ENCODE assay signal across 9 mouse cellular contexts in the genomic region with DNA sequence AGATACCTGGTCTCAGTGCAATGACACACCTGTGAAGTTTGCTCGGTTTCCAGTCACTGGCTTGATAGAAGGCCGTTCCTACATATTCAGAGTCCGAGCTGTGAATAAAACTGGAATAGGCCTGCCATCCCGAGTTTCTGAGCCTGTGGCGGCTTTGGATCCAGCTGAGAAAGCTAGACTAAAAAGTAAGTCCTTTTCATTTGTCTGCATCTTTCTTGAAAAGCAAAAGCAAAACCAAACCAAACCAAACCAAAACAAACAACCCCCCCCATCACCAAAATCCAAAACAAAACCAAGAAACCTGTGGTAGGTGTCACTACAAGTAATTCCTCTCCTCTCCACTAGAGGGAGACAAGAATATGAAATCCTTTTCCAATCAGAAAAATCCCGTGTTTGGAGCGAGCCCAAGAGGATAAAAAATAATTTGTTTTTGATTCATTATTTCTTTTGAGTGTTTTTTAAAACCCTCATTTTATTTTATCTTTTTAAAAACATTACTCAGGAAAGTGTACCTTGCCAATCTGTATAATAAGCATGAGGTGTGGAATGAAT.
DNase-seq lines count a peak whose midpoint lies in the region; ATAC-seq and TF ChIP-seq lines count a peak whose summit lies in the region.
"Had no signal": no experiment of that assay in that cellular context is flagged by ENCODE, and none has a peak within 500 bp of the region (broad histone marks: within the 10 kb centered on the region; RNA-seq: fewer than 3 reads in every experiment).

No protein-coding gene starts in this region.

- no peak overlapping the region for H3K4me3 ChIP-seq in kidney, postnatal 0 days (replicated peaks; ENCODE audit: low read depth, low read length)
- H3K4me3 ChIP-seq in ES-E14 (ENCODE audit: insufficient read depth in 1 of 2, low read depth in 1 of 2, low read length in 2 of 2, poor library complexity in 1 of 2, severe bottlenecking in 1 of 2), result no peak overlapping the region
- H3K4me3 ChIP-seq in midbrain, postnatal 0 days (ENCODE audit: low read depth, low read length), result no peak overlapping the region
- H3K4me3 ChIP-seq: limb, embryonic 13.5 days had no signal

- no peak overlapping the region for H3K27ac ChIP-seq in kidney, postnatal 0 days
- H3K27ac ChIP-seq in ES-E14 (ENCODE audit: insufficient read depth, low read depth, low read length, poor library complexity, severe bottlenecking), result no peak overlapping the region; the same call in 1 of the 2 replicates
- no peak overlapping the region for H3K27ac ChIP-seq in midbrain, postnatal 0 days (ENCODE audit: low read depth, low read length)
- H3K27ac ChIP-seq: limb, embryonic 13.5 days had no signal

- 0 out of 2 replicates have a peak, but pooled peaks cover 7% of the 10 kb centered on the region for H3K4me1 ChIP-seq in kidney, postnatal 0 days (replicated peaks; ENCODE audit: insufficient read depth, low read length)
- no peaks in the 10 kb centered on the region for H3K4me1 ChIP-seq in ES-E14 (ENCODE audit: control insufficient read depth in 2 of 2, insufficient read depth in 2 of 2, low read length in 2 of 2, poor library complexity in 1 of 2)
- no peaks in the 10 kb centered on the region for H3K4me1 ChIP-seq in midbrain, postnatal 0 days (ENCODE audit: insufficient read depth, low read length)

- H3K9me3 ChIP-seq in kidney, postnatal 0 days (replicated peaks; ENCODE audit: low read length), result no peaks in the 10 kb centered on the region
- no peaks in the 10 kb centered on the region for H3K9me3 ChIP-seq in ES-E14 (ENCODE audit: control insufficient read depth, insufficient read depth, low read depth, low read length)
- H3K9me3 ChIP-seq in midbrain, postnatal 0 days (ENCODE audit: low read length), result no peaks in the 10 kb centered on the region
- H3K9me3 ChIP-seq: limb, embryonic 13.5 days had no signal

- H3K36me3 ChIP-seq in kidney, postnatal 0 days (ENCODE audit: insufficient read depth, low read length), result no peaks in the 10 kb centered on the region
- no peaks in the 10 kb centered on the region for H3K36me3 ChIP-seq in ES-E14 (ENCODE audit: control insufficient read depth, insufficient read depth, low read length, poor library complexity, severe bottlenecking)
- no peaks in the 10 kb centered on the region for H3K36me3 ChIP-seq in midbrain, postnatal 0 days (ENCODE audit: insufficient read depth, low read length)
- H3K36me3 ChIP-seq: limb, embryonic 13.5 days had no signal

- peak; percentile 85 for TF ChIP-seq CTCF in kidney, postnatal 0 days (IDR thresholded peaks at IDR 0.05; ENCODE audit: low read depth)
- peak; percentile 90 for TF ChIP-seq CTCF in midbrain, postnatal 0 days (IDR thresholded peaks at IDR 0.05)

- no peak overlapping the region for H3K4me2 ChIP-seq in kidney, postnatal 0 days (ENCODE audit: low read length)
- no peak overlapping the region for H3K4me2 ChIP-seq in midbrain, postnatal 0 days (ENCODE audit: low read depth, low read length, poor library complexity, severe bottlenecking)
- H3K4me2 ChIP-seq: limb, embryonic 13.5 days had no signal

- no peak overlapping the region for H3K9ac ChIP-seq in kidney, postnatal 0 days (ENCODE audit: low read depth, low read length)
- no peak overlapping the region for H3K9ac ChIP-seq in ES-E14 (ENCODE audit: insufficient read depth, low read depth, low read length, poor library complexity, severe bottlenecking)
- H3K9ac ChIP-seq in midbrain, postnatal 0 days (replicated peaks; ENCODE audit: low read length, poor library complexity, severe bottlenecking), result no peak overlapping the region
- H3K9ac ChIP-seq: limb, embryonic 13.5 days had no signal

- ATAC-seq in kidney, postnatal 0 days (replicated peaks; ENCODE audit: low FRiP score, low read depth), result no peak
- no peak for ATAC-seq in midbrain, postnatal 0 days (ENCODE audit: low FRiP score)

- in situ Hi-C loops in ES-E14 (cut with MboI; ENCODE audit: low sequenced_read_pairs in 2 of 2, unreplicated experiment in 2 of 2), result no loop called here

- H3K27me3 ChIP-seq in kidney, postnatal 0 days (ENCODE audit: insufficient read depth, low read length), result no peaks in the 10 kb centered on the region
- no peaks in the 10 kb centered on the region for H3K27me3 ChIP-seq in midbrain, postnatal 0 days (ENCODE audit: insufficient read depth, low read length)
- H3K27me3 ChIP-seq: limb, embryonic 13.5 days had no signal

- DNase-seq in kidney, postnatal 0 days (ENCODE audit: low spot score), result peak; percentile 76
- no peak for DNase-seq in kidney, postnatal 4 days
- peak; percentile 19 for DNase-seq in ES-E14 (ENCODE audit: low read depth, low spot score)
- DNase-seq in c-Kit-positive CD71-positive TER-119-negative erythroid progenitor cells, embryonic 14.5 days (ENCODE audit: low read depth), result peak; percentile 28
- peak; percentile 74 for DNase-seq in midbrain, postnatal 0 days (ENCODE audit: low spot score)
- DNase-seq in right cerebral cortex, postnatal 25 days, result no peak
- no peak for DNase-seq in layer of hippocampus, adult 8-10 months (ENCODE audit: low spot score in 2 of 2)
- DNase-seq: cerebellum, adult 18-20 months had no signal

- WGBS in kidney, postnatal 0 days, result 66% methylated on average over 7 of the region's 7 CpGs
- 60% methylated on average over 7 of the region's 7 CpGs for WGBS in midbrain, postnatal 0 days

TF ChIP-seq in ES-E14, 5 proteins besides CTCF, POLR2A, EP300 and RAD21:
- no peak for TF ChIP-seq HCFC1 (IDR thresholded peaks at IDR 0.05; ENCODE audit: borderline replicate concordance, insufficient read depth, low read length)
- TF ChIP-seq CHD2 (IDR thresholded peaks at IDR 0.05; ENCODE audit: low read depth, low read length), result no peak
- TF ChIP-seq ZC3H11A (IDR thresholded peaks at IDR 0.05; ENCODE audit: borderline replicate concordance, low read depth, low read length), result peak; percentile 59; the same call in 1 of the 2 replicates

Comparison
In these comparisons a context has a peak if more than half of its experiments do, and no peak if none do; other contexts are left out.
1. DNase-seq: peak in kidney, postnatal 0 days (single experiment), ES-E14 (single experiment), c-Kit-positive CD71-positive TER-119-negative erythroid progenitor cells, embryonic 14.5 days (single experiment) and midbrain, postnatal 0 days (single experiment); none in kidney, postnatal 4 days (0 of 2), right cerebral cortex, postnatal 25 days (single experiment) and layer of hippocampus, adult 8-10 months (0 of 2).